Mouse (Mus musculus) adrenal gland, adult 8-10 months (tissue): ENCODE measurements around the gene Tex12. TPM values are rescaled to one million over a fixed set of nuclear protein-coding genes. Genes with fewer than 3 reads are reported as not detected.

ENCODE experiments used
- DNase-seq: peaks from one replicate; pipeline ENCODE4 v3.0.0; 2022
- total RNA-seq, 4 experiments: library from RNA; stranded (reverse); gene quantifications; 2 replicates each; pipeline ENCODE4 v1.2.4; 2022

Tex12 gene
- total RNA-seq = not detected

GRCm38 (mm10) chr9:50561145-50561917 lies at the start of gene Tex12:
Gene Tex12, minus strand, starts transcription at chr9:50561325.
- no peak for DNase-seq

DNA sequence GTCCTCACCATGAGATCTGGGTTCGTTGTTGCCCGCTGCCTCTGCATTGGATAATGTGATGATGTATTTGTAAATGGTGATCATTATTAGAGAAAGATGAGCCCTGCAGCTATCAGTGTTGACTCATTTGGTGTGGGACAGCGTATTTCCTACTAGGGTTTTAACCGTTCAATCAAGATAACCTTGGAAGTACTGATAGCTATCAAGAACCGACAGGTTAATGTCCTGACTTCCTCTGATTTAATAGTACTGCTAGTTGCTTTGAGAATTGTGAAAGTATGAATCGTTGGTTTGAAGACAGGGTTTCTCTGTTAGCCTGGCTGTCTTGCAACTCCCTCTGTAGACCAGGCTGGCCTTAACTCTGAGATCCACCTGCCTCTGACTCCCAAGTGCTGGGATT lies 43.2 kb upstream of the Tex12 start:
- no peak for DNase-seq

DNA sequence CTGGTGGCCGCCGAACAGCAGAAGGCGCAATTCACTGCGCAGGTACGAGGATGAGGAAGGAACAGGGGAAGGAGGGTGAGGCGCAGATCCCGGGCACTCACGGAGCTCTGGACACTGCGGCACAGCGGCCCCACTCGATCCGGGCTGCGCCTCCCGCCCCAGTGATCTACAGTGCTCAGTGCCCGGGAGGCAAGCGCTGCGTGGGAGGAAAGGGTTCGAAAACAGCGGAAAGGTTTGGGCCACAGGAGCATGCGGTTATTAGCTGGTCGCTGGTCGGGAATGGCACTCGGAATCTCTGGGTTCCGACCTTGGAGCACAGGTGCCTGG lies 42.8 kb upstream of the Tex12 start:
- DNase-seq = no peak

DNA sequence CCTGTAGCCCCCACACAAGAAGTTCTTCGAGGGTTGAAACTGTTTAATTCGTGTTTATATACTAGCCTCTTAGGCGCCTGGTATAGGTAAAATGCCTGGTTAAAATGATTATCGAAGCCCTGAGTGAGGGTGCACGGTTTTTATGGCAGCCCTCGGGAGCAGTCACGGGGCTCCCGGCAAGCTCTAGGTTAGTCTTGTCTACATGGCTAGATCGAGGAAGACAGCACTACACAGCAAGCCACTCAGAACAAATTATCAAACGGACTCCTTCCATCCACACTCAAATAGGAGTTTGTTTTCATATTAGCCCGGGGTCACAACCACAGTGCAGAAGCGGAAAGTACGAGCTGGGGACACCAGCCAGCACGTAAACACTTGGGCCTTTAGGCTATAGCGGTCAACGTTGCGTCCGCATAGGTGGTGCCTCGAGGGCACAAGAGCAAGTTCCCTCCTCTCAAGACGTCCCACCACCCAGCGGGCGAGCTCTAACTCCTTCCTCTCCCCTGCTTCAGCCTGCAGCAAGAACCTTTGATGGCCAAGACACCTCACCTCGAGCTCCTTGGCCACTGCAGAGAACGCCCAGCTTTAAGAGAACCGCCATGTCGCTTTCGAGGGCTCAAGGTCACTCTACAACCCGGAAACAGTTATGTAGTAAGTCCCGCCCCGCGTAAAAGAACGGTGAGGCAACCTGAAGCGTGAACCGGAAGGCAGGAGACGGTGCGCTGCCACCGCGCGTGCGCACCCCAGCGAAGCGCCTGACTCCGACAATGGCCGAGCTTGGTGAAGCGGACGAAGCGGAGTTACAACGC lies 42.3 kb upstream of the Tex12 start, which contains the start of the genes Sdhd and Timm8b:
Gene Sdhd (minus strand): TSS at position 624 of the 809 bp plus-strand sequence.
Gene Timm8b (plus strand): TSS at position 722 of the 809 bp plus-strand sequence.
- DNase-seq = peak; percentile 94

- no peak for DNase-seq
Observed at GRCm38 (mm10) chr9:50602055-50602845, 41.1 kb upstream of the Tex12 start.

DNA sequence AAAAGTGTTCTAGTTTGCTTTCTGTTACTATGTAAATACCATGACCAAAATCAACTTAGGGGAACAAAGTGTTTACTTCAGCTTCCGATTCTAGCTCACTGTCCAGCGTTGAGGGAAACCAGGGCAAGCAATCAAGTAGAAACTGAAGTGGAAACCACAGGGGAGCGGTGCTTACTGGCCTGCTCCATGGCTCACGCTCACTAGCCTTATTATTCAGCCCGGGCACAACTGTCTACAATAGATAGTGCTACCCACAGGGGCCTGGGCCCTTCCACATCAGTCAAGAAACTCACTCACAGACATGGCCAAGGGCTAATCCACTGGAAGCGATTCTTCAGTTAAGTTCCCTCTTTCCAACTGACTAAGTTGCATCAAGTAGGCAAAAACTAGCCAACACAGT lies 40.4 kb upstream of the Tex12 start:
- no peak for DNase-seq

GRCm38 (mm10) chr9:50596973-50597372 lies 35.8 kb upstream of the Tex12 start:
- no peak for DNase-seq

GRCm38 (mm10) chr9:50594794-50595417 lies 33.8 kb upstream of the Tex12 start:
- DNase-seq = no peak

GRCm38 (mm10) chr9:50593544-50593943 lies 32.4 kb upstream of the Tex12 start:
- no peak for DNase-seq

DNA sequence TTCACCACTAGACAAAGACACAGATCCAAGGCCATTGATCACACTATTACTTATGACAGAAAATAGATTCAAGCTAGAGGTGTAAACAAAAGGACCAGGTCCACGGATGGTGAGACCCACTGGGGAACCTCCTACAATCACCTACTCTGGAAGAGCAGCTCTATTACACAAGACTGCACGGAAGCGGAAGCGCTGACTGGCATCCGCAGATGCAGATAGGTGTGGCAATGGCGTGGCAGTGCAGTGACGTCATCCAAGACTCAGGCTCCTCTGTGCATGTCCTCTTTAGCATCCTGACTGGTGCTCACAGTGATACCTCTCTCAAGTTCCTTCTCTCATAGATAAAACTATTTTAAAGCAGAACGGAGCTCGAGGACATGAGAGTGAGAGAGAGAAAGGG lies 31.8 kb upstream of the Tex12 start:
- DNase-seq = no peak

- no peak for DNase-seq
Observed at GRCm38 (mm10) chr9:50590856-50591518, 29.9 kb upstream of the Tex12 start.

- no peak for DNase-seq
Observed at GRCm38 (mm10) chr9:50586955-50587354, 25.8 kb upstream of the Tex12 start.

- DNase-seq = no peak
Observed at GRCm38 (mm10) chr9:50585145-50585818, 24.2 kb upstream of the Tex12 start.

- no peak for DNase-seq
Observed at GRCm38 (mm10) chr9:50580370-50580769, 19.2 kb upstream of the Tex12 start.

- no peak for DNase-seq
Observed at GRCm38 (mm10) chr9:50569599-50570525, 8.7 kb upstream of the Tex12 start.

- DNase-seq = no peak
Observed at GRCm38 (mm10) chr9:50567881-50568280, 6.8 kb upstream of the Tex12 start.

DNA sequence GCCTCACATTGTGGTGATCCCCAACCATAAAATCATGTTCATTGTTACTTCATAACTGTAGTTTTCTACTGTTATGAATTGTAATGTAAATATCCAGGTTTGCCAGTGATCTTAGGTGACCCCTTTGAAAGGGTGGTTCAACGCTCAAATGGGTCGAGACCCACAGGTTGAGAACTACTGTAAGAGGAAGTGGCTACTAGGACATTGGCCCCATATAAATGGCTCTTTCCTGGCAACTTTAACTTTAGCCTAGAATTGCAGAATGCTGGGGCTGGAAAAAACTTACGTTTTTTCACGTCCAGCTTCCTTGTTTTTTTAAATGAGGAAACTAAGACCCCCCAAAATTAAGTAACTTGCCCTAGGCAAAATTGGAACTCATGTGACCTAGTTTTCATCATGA lies 6.2 kb upstream of the Tex12 start:
- DNase-seq = no peak

DNA sequence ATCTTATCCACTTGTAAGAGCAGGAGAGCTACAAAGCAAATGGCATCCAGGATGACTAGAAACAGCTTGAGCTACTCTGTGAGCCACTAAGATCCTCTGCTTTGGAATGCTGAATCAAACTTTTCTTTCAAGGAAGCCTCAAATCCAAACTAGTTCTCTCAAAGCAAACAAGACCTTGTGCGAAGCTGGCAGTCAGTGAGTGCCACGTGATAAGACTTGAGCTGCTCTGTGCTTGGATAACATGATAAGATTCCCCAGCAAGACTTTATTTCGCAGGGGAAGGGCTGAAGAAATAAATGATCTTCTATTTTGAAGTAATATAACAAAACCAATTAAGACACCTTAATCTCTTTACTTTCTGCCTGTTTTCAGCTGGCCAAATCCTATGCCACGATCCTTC lies 4.8 kb upstream of the Tex12 start:
- no peak for DNase-seq

DNA sequence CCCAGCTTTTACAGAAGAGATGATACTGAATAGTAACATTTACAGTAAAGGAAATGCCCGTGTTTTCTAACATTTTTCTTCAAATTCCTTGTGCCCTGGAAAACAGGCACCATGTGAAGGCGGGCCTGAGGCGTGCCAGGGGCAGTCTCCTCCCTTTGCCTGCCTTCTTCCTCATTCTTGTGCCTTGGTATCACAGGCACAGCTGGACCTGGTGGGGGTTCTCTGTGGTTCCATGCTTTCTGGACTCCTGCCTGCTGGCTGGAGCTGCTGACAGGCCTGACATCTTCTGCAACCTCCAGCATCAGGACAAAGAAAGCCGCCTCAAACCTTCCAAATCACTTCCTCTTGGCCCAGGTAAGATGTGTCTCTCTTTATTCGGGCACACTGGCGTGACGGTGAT lies 4.0 kb upstream of the Tex12 start:
- no peak for DNase-seq

- no peak for DNase-seq
Observed at GRCm38 (mm10) chr9:50561918-50562360, 814 bp upstream of the Tex12 start.
